Mouse (Mus musculus): ENCODE results near the gene Celf2.

GRCm38 (mm10) chr2:6648877-6649276 lies 860.5 kb downstream of the Celf2 start:
- TF ChIP-seq POLR2A (IDR thresholded peaks at IDR 0.05; ENCODE audit: low read depth, low read length), result no peak
- TF ChIP-seq CTCF (IDR thresholded peaks at IDR 0.05; ENCODE audit: extremely low read depth, insufficient read length, insufficient replicate concordance, low read depth, low read length), result no peak
